Mouse (Mus musculus): ENCODE results near the gene Tmem40. TPM values are rescaled to one million over a fixed set of nuclear protein-coding genes. Genes with fewer than 3 reads are reported as not detected.
A peak's percentile ranks its signal among the peaks of the same experiment; 100 is the strongest.

The Tmem40 gene
- polyA plus RNA-seq, 1 experiment from 2014 or later: 1.9 TPM

DNA sequence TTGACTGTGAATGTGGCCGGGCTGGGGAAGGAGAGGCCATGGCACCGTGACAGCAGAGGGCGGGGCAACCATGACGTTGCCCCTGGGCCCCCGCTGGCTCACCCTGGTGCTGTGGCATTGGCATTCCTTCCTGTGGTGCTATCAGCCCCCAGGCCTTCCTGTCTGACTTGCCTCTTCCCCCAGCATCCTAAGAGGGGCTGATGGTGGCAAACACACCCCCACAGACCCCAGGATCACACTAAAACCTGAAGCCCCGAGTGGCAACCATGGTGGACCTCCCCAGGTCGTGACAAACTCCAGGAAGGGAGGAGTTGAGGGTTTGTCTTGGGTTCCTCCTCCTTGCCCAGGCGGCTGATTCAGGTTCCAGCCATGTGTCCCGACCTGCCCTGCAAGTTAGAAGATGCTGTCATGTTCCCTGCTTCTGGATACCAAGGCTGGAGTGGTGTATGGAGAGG is 3.2 kb downstream of the Tmem40 start:
- Histone ChIP-seq H3K27me3 (replicated peaks; ENCODE audit: control insufficient read depth, insufficient read depth, low read length) (no peaks in the 10 kb centered on the region), H3K9me3 (ENCODE audit: control insufficient read depth, low read length) (no peaks in the 10 kb centered on the region), H3K4me1 (ENCODE audit: control insufficient read depth, insufficient read depth, low read depth, low read length) (peaks cover 1% of the 10 kb centered on the region), H3K9ac (ENCODE audit: low read depth, low read length) (no peak overlapping the region), H3K4me3 (ENCODE audit: low read length) (no peak overlapping the region), H3K4me2 (ENCODE audit: low read length) (no peak overlapping the region), H3K27ac (ENCODE audit: low read depth, low read length) (no peak overlapping the region), H3K36me3 (ENCODE audit: control insufficient read depth, insufficient read depth, low read length) (no peaks in the 10 kb centered on the region)
- ATAC-seq: no peak
- WGBS: 66% methylated on average over 8 of the region's 9 CpGs

- no peaks in the 10 kb centered on the region for H3K9me3 ChIP-seq (ENCODE audit: control insufficient read depth, low read length)
- no peak overlapping the region for H3K4me2 ChIP-seq (ENCODE audit: low read length)
- no peak for ATAC-seq
- H3K9ac ChIP-seq (ENCODE audit: low read depth, low read length): no peak overlapping the region
- H3K27ac ChIP-seq (ENCODE audit: low read depth, low read length): no peak overlapping the region
- no peaks in the 10 kb centered on the region for H3K36me3 ChIP-seq (ENCODE audit: control insufficient read depth, insufficient read depth, low read length)
- H3K4me3 ChIP-seq (ENCODE audit: low read length): no peak overlapping the region
- WGBS: 84% methylated on average over 7 of the region's 7 CpGs
- no peaks in the 10 kb centered on the region for H3K27me3 ChIP-seq (replicated peaks; ENCODE audit: control insufficient read depth, insufficient read depth, low read length)
- H3K4me1 ChIP-seq (ENCODE audit: control insufficient read depth, insufficient read depth, low read depth, low read length): no peaks in the 10 kb centered on the region
Measured at GRCm38 (mm10) chr6:115755536-115755935, 6.7 kb downstream of the Tmem40 start.

DNA sequence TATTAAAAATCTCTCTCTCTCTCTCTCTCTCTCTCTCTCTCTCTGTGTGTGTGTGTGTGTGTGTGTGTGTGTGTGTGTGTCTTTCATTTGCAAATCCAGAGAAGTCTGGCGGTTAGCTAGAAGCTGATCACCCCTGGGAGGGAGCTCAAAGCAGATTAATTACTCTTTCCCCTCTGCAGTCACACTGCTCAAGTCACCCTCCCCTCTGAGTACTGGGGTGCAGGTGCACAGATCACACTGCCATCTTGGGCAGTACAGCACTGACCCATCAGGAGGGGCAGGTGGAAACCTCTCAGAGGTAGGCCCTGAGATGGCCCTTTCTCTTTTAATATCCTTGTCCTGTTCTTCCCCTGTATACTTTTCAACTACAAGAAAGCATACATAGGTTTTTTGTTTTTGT is 15.9 kb downstream of the Tmem40 start:
- no peaks in the 10 kb centered on the region for H3K4me1 ChIP-seq (ENCODE audit: control insufficient read depth, insufficient read depth, low read depth, low read length)
- H3K4me2 ChIP-seq (ENCODE audit: low read length): no peak overlapping the region
- no peak overlapping the region for H3K4me3 ChIP-seq (ENCODE audit: low read length)
- no peaks in the 10 kb centered on the region for H3K27me3 ChIP-seq (replicated peaks; ENCODE audit: control insufficient read depth, insufficient read depth, low read length)
- no peaks in the 10 kb centered on the region for H3K36me3 ChIP-seq (ENCODE audit: control insufficient read depth, insufficient read depth, low read length)
- no peaks in the 10 kb centered on the region for H3K9me3 ChIP-seq (ENCODE audit: control insufficient read depth, low read length)
- H3K27ac ChIP-seq (ENCODE audit: low read depth, low read length): no peak overlapping the region
- WGBS: 15% methylated on average over 1 of the region's 1 CpGs
- no peak; the same call in 1 of the 2 replicates for ATAC-seq
- H3K9ac ChIP-seq (ENCODE audit: low read depth, low read length): no peak overlapping the region

DNA sequence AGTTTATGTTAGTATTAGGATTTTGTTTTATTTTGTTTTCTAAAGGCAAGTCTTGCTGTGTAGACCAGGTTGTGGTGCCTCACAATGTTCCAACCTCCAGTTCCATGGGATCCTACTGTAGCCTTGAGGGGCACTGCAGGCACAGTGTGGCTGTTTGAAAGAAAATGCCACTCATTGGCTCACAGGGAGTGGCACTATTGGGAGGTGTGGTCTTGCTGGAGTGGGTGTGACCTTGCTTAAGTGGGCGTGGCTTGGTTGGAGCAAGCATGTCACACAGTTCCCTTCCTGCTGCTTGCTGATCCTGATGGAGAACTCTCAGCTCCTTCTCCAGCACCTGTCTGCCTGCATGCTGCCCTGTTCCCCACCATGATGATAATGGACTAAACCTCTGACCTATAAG is 18.6 kb downstream of the Tmem40 start:
- no peaks in the 10 kb centered on the region for H3K4me1 ChIP-seq (ENCODE audit: control insufficient read depth, insufficient read depth, low read depth, low read length)
- H3K27me3 ChIP-seq (replicated peaks; ENCODE audit: control insufficient read depth, insufficient read depth, low read length): no peaks in the 10 kb centered on the region
- 6% methylated on average over 1 of the region's 1 CpGs for WGBS
- no peak overlapping the region for H3K4me2 ChIP-seq (ENCODE audit: low read length)
- no peaks in the 10 kb centered on the region for H3K9me3 ChIP-seq (ENCODE audit: control insufficient read depth, low read length)
- no peak for ATAC-seq
- H3K9ac ChIP-seq (ENCODE audit: low read depth, low read length): no peak overlapping the region
- H3K4me3 ChIP-seq (ENCODE audit: low read length): no peak overlapping the region
- no peaks in the 10 kb centered on the region for H3K36me3 ChIP-seq (ENCODE audit: control insufficient read depth, insufficient read depth, low read length)
- no peak overlapping the region for H3K27ac ChIP-seq (ENCODE audit: low read depth, low read length)

DNA sequence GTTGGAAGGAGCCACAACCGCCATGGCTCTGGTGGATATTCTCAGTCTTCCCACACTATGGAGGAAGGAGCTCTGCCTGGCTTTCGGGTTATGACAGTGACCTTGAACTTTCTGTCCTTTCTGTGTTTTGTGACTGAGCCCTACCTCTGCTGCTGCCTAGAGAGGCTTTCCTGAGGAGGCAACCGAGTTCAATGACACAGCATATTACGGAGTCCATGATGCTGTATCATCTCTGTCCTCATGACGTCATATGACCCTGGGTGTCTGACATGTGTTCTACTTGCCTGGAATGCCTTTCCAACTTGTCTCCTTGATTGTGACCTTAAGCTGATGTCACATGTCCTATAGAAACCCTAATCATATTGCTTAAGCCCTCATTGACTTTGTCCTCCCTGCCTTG is 23.2 kb downstream of the Tmem40 start:
- Histone ChIP-seq H3K4me3 (ENCODE audit: low read length) (no peak overlapping the region), H3K27ac (ENCODE audit: low read depth, low read length) (no peak overlapping the region), H3K4me2 (ENCODE audit: low read length) (no peak overlapping the region), H3K36me3 (ENCODE audit: control insufficient read depth, insufficient read depth, low read length) (no peaks in the 10 kb centered on the region), H3K27me3 (replicated peaks; ENCODE audit: control insufficient read depth, insufficient read depth, low read length) (no peaks in the 10 kb centered on the region), H3K9ac (ENCODE audit: low read depth, low read length) (no peak overlapping the region), H3K4me1 (ENCODE audit: control insufficient read depth, insufficient read depth, low read depth, low read length) (no peaks in the 10 kb centered on the region), H3K9me3 (ENCODE audit: control insufficient read depth, low read length) (no peaks in the 10 kb centered on the region)
- 89% methylated on average over 5 of the region's 5 CpGs for WGBS
- no peak for ATAC-seq

DNA sequence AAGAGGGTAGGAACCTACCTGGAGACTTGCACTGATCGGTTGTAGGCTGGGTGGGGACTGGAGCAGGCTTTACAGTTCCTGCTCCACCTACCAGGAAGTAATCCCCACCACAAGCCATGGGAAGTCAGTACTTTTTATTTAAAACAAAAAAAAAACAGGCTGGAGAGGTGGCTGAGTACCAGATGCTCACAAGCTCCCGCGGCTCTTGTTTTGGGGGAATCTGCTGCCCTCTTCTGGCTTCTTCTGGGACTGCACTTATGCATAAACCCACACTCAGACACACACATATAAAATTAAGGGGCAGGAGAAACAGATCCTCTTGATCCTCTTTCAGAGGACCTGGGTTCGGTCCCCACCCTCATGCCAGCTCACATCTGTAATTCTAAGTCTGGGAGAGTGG is 27.3 kb downstream of the Tmem40 start:
- H3K27ac ChIP-seq (ENCODE audit: low read depth, low read length): no peak overlapping the region
- ATAC-seq: no peak
- WGBS: 68% methylated on average over 4 of the region's 4 CpGs

DNA sequence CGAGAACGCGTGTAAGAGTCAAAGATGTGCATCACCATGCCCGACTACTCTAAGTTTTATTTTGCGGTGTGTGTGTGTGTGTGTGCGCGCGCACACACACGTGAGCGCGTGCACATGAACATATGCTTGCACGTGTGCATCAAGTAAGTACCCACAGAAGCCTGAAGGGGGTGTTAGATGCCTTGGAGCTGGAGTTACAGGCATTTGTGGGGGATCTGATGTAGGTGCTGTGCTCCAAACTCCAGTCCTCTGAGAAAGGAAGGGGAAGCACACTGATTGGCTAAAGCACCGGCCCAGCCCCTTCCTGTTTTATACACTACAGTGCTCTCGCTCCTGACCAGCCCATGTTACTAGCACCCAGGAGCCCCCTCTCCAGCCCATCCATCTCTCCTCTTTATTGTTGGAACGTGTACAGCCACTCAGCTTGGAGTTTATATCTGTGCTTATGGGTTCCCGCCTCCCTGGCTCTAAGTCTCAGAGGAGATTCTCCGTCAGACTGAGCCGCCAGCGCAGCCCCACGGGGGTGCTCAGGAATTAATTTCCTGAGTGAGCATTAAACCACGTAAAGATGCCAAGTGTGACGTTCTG is 29.8 kb downstream of the Tmem40 start:
- H3K9ac ChIP-seq (ENCODE audit: low read depth, low read length): no peak overlapping the region
- no peak for ATAC-seq
- no peaks in the 10 kb centered on the region for H3K9me3 ChIP-seq (ENCODE audit: control insufficient read depth, low read length)

More for the DNA sequence above, 27.3 kb downstream of the Tmem40 start:
- Histone ChIP-seq H3K4me2 (ENCODE audit: low read length) (no peak overlapping the region), H3K27me3 (replicated peaks; ENCODE audit: control insufficient read depth, insufficient read depth, low read length) (no peaks in the 10 kb centered on the region), H3K4me3 (ENCODE audit: low read length) (no peak overlapping the region), H3K36me3 (ENCODE audit: control insufficient read depth, insufficient read depth, low read length) (no peaks in the 10 kb centered on the region), H3K9ac (ENCODE audit: low read depth, low read length) (no peak overlapping the region), H3K4me1 (ENCODE audit: control insufficient read depth, insufficient read depth, low read depth, low read length) (no peaks in the 10 kb centered on the region), H3K9me3 (ENCODE audit: control insufficient read depth, low read length) (no peaks in the 10 kb centered on the region)

DNA sequence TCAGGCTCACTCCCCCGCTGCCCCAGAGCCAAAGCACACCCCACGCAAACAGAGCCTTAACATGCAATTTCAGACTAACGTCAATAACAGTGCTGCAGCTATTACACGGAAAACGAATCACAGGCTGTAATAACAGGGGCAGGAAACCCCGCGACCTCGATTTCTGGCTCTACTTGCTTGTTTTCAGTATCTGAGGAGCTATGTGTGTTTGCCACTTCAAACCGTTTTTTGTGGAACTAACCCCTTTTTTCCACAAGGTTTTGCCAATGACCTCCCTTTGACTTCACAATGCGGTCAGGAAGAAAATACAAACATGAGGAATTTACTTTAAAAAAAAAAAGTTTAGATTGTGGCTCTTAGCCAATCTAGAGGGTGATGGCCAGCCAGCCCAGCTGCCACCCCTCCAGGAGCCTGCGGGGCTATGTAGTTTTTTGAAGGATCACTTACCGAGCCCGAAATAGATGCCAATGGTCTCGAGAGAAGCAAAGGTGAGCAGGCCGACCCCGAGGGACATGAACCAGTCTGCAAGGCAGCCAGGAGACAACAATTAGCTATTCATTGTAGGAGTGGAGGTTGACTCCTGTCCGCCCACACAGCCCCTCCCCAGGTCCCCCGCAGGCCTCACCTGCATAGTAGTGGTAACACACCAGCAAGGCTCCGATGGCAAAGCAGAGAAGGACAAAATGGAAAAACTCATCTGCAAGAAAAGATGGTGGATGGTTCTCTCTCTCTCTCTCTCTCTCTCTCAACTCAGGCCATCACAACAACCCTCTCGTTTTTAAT is 31.5 kb downstream of the Tmem40 start:
- H3K4me1 ChIP-seq (ENCODE audit: control insufficient read depth, insufficient read depth, low read depth, low read length): no peaks in the 10 kb centered on the region
- no peak overlapping the region for H3K9ac ChIP-seq (ENCODE audit: low read depth, low read length)
- no peaks in the 10 kb centered on the region for H3K9me3 ChIP-seq (ENCODE audit: control insufficient read depth, low read length)
- no peak overlapping the region for H3K4me2 ChIP-seq (ENCODE audit: low read length)
- no peak overlapping the region for H3K4me3 ChIP-seq (ENCODE audit: low read length)
- H3K27ac ChIP-seq (ENCODE audit: low read depth, low read length): no peak overlapping the region
- no peak for ATAC-seq
- H3K36me3 ChIP-seq (ENCODE audit: control insufficient read depth, insufficient read depth, low read length): no peaks in the 10 kb centered on the region
- WGBS: 78% methylated on average over 20 of the region's 20 CpGs
- no peaks in the 10 kb centered on the region for H3K27me3 ChIP-seq (replicated peaks; ENCODE audit: control insufficient read depth, insufficient read depth, low read length)

More for the DNA sequence above, 29.8 kb downstream of the Tmem40 start:
- Histone ChIP-seq H3K36me3 (ENCODE audit: control insufficient read depth, insufficient read depth, low read length) (no peaks in the 10 kb centered on the region), H3K4me3 (ENCODE audit: low read length) (no peak overlapping the region), H3K27ac (ENCODE audit: low read depth, low read length) (no peak overlapping the region), H3K4me1 (ENCODE audit: control insufficient read depth, insufficient read depth, low read depth, low read length) (no peaks in the 10 kb centered on the region), H3K27me3 (replicated peaks; ENCODE audit: control insufficient read depth, insufficient read depth, low read length) (no peaks in the 10 kb centered on the region), H3K4me2 (ENCODE audit: low read length) (peak overlapping the region; percentile 28)
- 73% methylated on average over 22 of the region's 22 CpGs for WGBS

DNA sequence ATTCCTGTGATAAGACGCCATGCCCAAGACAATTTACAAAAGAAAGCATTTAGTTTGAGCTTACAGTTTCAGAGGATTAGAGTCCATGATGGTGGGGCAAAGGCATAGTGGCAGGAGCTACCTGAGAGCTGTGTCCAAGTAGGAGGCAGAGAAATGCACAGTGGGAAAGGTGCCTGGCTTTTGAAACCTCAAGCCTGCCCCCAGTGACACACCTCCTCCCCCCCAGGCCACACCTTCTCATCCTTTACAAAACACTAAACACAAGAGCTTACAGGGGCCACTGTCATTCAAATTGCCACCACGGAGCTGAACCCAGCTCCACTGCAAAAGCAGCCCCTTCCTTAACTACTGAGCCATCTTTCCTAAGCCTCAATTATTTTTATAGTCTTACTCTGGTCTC is 34.6 kb downstream of the Tmem40 start:
- no peak overlapping the region for H3K9ac ChIP-seq (ENCODE audit: low read depth, low read length)
- no peak for ATAC-seq
- H3K4me2 ChIP-seq (ENCODE audit: low read length): no peak overlapping the region
- no peaks in the 10 kb centered on the region for H3K36me3 ChIP-seq (ENCODE audit: control insufficient read depth, insufficient read depth, low read length)
- H3K27ac ChIP-seq (ENCODE audit: low read depth, low read length): no peak overlapping the region
- 51% methylated on average over 2 of the region's 2 CpGs for WGBS
- no peaks in the 10 kb centered on the region for H3K27me3 ChIP-seq (replicated peaks; ENCODE audit: control insufficient read depth, insufficient read depth, low read length)
- H3K4me1 ChIP-seq (ENCODE audit: control insufficient read depth, insufficient read depth, low read depth, low read length): no peaks in the 10 kb centered on the region
- no peaks in the 10 kb centered on the region for H3K9me3 ChIP-seq (ENCODE audit: control insufficient read depth, low read length)
- no peak overlapping the region for H3K4me3 ChIP-seq (ENCODE audit: low read length)
